Mouse (Mus musculus) MN1 (cell line): ENCODE measurements at regions not wholly inside any gene's neighbourhood (a gene's known extent, or its start where the extent isn't known, plus 50 kb on each side); places are given as distances from the start of the nearest gene placed in this dataset.

Source experiments
- DNase-seq: peaks from one replicate; pipeline ENCODE4 v3.0.0-alpha.2; 2016; ENCODE audit warnings: low spot score

- no peak for DNase-seq
Measured at GRCm38 (mm10) chr9:23651300-23651699, 428.4 kb downstream of the Bmper start.

DNA sequence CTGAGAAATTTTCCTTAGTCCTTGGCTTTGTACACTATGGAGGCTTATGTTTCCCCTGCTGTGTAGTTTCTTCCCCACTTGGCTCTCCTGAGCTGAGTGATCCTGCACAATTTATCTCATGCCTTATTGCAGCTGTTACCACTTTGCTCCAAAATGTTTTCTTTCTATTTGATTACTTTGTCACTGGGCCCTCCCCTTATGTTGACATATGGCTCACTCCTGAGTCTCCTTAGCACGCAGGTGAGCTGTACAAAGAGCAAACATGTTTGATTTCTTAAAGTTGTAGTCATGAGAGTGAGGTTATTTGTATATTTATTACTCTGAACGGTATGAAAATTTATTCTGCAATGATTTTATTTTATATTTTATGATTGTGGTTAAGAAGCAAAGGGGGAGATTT, 430.2 kb downstream of the Bmper start:
- DNase-seq, result no peak

GRCm38 (mm10) chr9:23654777-23655176, 431.9 kb downstream of the Bmper start:
- DNase-seq, result no peak

DNA sequence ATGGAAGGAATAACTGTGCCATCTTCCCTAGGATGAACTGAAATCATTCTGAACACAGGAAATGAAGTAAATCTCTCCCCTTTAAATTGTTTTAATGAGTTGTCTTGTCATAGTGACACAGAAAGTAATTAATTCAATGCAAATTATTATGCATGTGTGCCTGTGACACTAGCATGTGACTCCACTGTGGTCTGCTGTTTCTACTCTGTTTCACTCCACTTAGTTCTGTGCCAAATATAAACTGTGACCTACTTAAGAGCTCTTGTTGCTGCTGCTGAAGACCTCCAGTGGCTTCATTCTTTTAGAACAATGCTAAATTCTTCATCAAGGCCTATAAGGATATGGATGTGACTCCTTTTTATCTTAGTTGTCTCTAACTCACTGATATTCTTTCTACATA, 431.8 kb upstream of the Npsr1 start:
- DNase-seq, result no peak

DNA sequence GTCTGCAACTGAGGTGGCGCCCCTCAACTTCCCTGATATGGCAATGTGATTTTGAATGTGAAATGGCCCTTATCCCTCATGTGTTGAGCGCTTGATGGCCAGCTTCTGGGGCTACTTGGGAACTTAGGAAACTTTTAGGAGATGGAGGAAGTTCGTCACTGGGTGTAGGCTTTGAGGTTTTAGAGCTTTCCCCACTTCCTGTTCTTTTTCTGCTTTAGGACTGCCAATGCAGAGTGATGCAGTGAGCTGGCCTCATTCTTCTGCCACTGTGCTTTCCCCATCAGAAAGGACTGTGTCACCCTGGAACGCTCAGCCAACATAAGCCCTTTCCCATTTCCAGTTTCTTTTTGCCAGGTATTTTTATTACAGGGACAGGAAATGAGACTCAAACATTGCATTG, 428.6 kb upstream of the Npsr1 start:
- DNase-seq, result no peak

GRCm38 (mm10) chr9:23670642-23671041, 427.2 kb upstream of the Npsr1 start:
- no peak for DNase-seq

- no peak for DNase-seq
Measured at GRCm38 (mm10) chr9:23673347-23673860, 424.4 kb upstream of the Npsr1 start.

- DNase-seq, result no peak
Measured at GRCm38 (mm10) chr9:23674833-23675232, 423.0 kb upstream of the Npsr1 start.

- no peak for DNase-seq
Measured at GRCm38 (mm10) chr9:23689456-23689855, 408.3 kb upstream of the Npsr1 start.

- no peak for DNase-seq
Measured at GRCm38 (mm10) chr9:23692768-23693441, 404.9 kb upstream of the Npsr1 start.

GRCm38 (mm10) chr9:23693442-23693829, 404.4 kb upstream of the Npsr1 start:
- DNase-seq, result no peak

- DNase-seq, result no peak
Measured at GRCm38 (mm10) chr9:23694481-23694880, 403.3 kb upstream of the Npsr1 start.

GRCm38 (mm10) chr9:23700567-23700966, 397.2 kb upstream of the Npsr1 start:
- no peak for DNase-seq

GRCm38 (mm10) chr9:23717584-23717983, 380.2 kb upstream of the Npsr1 start:
- peak; percentile 66 for DNase-seq

DNA sequence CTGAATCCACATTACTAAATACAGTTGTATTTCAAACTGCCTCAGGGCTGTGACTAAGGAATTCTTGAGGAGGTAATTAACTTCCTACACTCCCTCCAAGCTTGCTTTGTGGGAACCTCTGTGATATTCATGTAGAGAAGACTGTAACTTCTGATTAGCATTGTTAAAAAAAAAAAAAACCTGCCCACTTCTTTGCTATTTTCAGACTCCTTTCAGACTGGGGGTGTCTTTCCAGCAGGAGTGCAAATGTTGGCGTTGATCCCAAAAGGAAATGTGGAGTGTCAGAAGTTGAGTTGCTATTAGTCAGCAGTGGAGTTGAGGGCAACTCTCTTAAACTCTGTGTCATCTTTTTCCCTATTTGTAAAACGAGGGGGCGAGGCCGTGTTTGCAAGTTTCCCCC, 369.0 kb upstream of the Npsr1 start:
- no peak for DNase-seq

GRCm38 (mm10) chr9:23752478-23752877, 345.3 kb upstream of the Npsr1 start:
- DNase-seq, result no peak

DNA sequence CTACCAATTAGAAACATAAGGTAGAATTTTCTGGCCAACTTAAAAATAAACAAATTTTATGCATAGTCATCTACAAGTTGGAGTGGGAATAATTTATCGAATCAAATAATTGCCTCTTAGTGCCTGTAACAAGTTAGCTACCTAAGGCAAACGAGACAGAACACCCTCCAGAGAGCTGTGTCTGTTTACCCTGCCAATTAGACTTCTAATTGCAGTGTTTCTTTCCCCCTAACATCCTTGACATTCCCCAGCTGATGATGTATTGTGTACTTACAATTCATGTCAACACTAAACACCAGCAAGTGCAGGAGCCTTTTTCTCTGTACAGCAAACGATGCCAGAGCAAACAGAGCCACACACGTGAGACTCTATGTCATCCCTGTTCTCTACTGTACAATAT, 311.1 kb upstream of the Npsr1 start:
- DNase-seq, result no peak
